Mouse (Mus musculus) forebrain, embryonic 14.5 days (tissue): ENCODE measurements around the gene Ppib. TPM values are rescaled to one million over a fixed set of nuclear protein-coding genes. Genes with fewer than 3 reads are reported as not detected.

Source experiments
- ATAC-seq: fragments of 200-750 bp; cut with Nextera tagmentation; 2 replicates; pipeline ENCODE4 v1.8.0; 2017; ENCODE audit warnings: mild to moderate bottlenecking, moderate library complexity
- DNase-seq: peaks from one replicate; pipeline ENCODE4 v3.0.0-alpha.2; 2015; ENCODE audit warnings: low spot score
- H3K27ac ChIP-seq: fragments of 300-500 bp; sonication (generic); 2 replicates; pipeline ENCODE4 v1.5.1; 2014; ENCODE audit warnings: low read depth, mild to moderate bottlenecking, control low read depth, low read length, moderate library complexity
- H3K27me3 ChIP-seq: fragments of 300-500 bp; sonication (generic); replicated peaks from 2 replicates; pipeline ENCODE4 v1.6.1; 2014; ENCODE audit warnings: low read length, control low read depth, mixed read lengths; ENCODE audit not compliant: control insufficient read depth, insufficient read depth
- H3K36me3 ChIP-seq: fragments of 300-500 bp; sonication (generic); 2 replicates; pipeline ENCODE4 v1.6.1; 2014; ENCODE audit warnings: low read length, control low read depth; ENCODE audit not compliant: control insufficient read depth, insufficient read depth
- H3K4me1 ChIP-seq: fragments of 300-500 bp; sonication (generic); 2 replicates; pipeline ENCODE4 v1.6.1; 2014; ENCODE audit warnings: antibody characterized with exemption, low read length, control low read depth; ENCODE audit not compliant: control insufficient read depth, insufficient read depth
- H3K4me2 ChIP-seq: fragments of 300-500 bp; sonication (generic); 2 replicates; pipeline ENCODE4 v1.6.1; 2014; ENCODE audit warnings: mild to moderate bottlenecking, control low read depth, low read length
- H3K4me3 ChIP-seq: fragments of 300-500 bp; sonication (generic); 2 replicates; pipeline ENCODE4 v1.5.1; 2014; ENCODE audit warnings: low read depth, low read length, control low read depth
- H3K9ac ChIP-seq: fragments of 300-500 bp; sonication (generic); 2 replicates; pipeline ENCODE4 v1.6.1; 2014; ENCODE audit warnings: mild to moderate bottlenecking, low read length, control low read depth, moderate library complexity
- H3K9me3 ChIP-seq: fragments of 300-500 bp; sonication (generic); replicated peaks from 2 replicates; pipeline ENCODE4 v1.6.1; 2016; ENCODE audit warnings: low read length, control low read depth, mixed read lengths; ENCODE audit not compliant: control insufficient read depth
- WGBS: fragments of 180-500 bp; shearing (Covaris S2); extraction: QIAGEN DNeasy Blood & Tissue Kit; methylation state at CpG from one replicate; pipeline ENCODE4 v1.1.7; 2014; 5-methylcytosine and 5-hydroxymethylcytosine counted together
- polyA plus RNA-seq: library from polyadenylated mRNA; unstranded; fragments of >200 nt; fragmentation: Nextera tagmentation; extraction: Ambion mirVana; gene quantifications from 2 replicates; pipeline ENCODE4 v1.2.1, GENCODE M21; 2014

Gene Ppib
- polyA plus RNA-seq, 1 experiment from 2014 or later: 454 TPM

- Histone ChIP-seq H3K9ac (no peak overlapping the region), H3K36me3 (no peaks in the 10 kb centered on the region), H3K4me2 (no peak overlapping the region), H3K27ac (no peak overlapping the region), H3K4me1 (no peaks in the 10 kb centered on the region), H3K27me3 (no peaks in the 10 kb centered on the region), H3K4me3 (no peak overlapping the region), H3K9me3 (no peaks in the 10 kb centered on the region)
- ATAC-seq: no peak
- 67% methylated on average over 4 of the region's 4 CpGs for WGBS
- no peak for DNase-seq
These were observed 8.5 kb upstream of the Ppib start for GRCm38 (mm10) chr9:66051493-66051892.

- no peaks in the 10 kb centered on the region for H3K27me3 ChIP-seq
- H3K4me3 ChIP-seq: no peak overlapping the region
- no peak overlapping the region for H3K27ac ChIP-seq
- DNase-seq: no peak
- H3K9me3 ChIP-seq: no peaks in the 10 kb centered on the region
- 92% methylated on average over 1 of the region's 1 CpGs for WGBS
- ATAC-seq: no peak
- no peaks in the 10 kb centered on the region for H3K36me3 ChIP-seq
- H3K9ac ChIP-seq: no peak overlapping the region
- no peak overlapping the region for H3K4me2 ChIP-seq
- H3K4me1 ChIP-seq: no peaks in the 10 kb centered on the region
These were observed 7.3 kb upstream of the Ppib start for GRCm38 (mm10) chr9:66052731-66053130.

GRCm38 (mm10) chr9:66053620-66054019 is 6.4 kb upstream of the Ppib start:
- no peaks in the 10 kb centered on the region for H3K9me3 ChIP-seq
- H3K27ac ChIP-seq: no peak overlapping the region
- no peak overlapping the region for H3K4me3 ChIP-seq
- H3K4me1 ChIP-seq: no peaks in the 10 kb centered on the region
- H3K36me3 ChIP-seq: no peaks in the 10 kb centered on the region
- H3K9ac ChIP-seq: no peak overlapping the region
- no peak for DNase-seq
- H3K27me3 ChIP-seq: no peaks in the 10 kb centered on the region
- no peak overlapping the region for H3K4me2 ChIP-seq
- WGBS: 29% methylated on average over 1 of the region's 1 CpGs
- ATAC-seq: no peak

- H3K9me3 ChIP-seq: no peaks in the 10 kb centered on the region
- peaks cover 12% of the 10 kb centered on the region for H3K4me1 ChIP-seq
- WGBS: under 1% methylated on average over 20 of the region's 20 CpGs
- peak overlapping the region; percentile 70 for H3K9ac ChIP-seq
- peak overlapping the region; percentile 77 for H3K27ac ChIP-seq
- ATAC-seq (peak; percentile 62), DNase-seq (no peak)
- peak overlapping the region; percentile 80 for H3K4me2 ChIP-seq
- H3K36me3 ChIP-seq: peaks cover 27% of the 10 kb centered on the region
- H3K4me3 ChIP-seq: peak overlapping the region; percentile 79
- H3K27me3 ChIP-seq: no peaks in the 10 kb centered on the region
These were observed 256 bp downstream of the Ppib start for GRCm38 (mm10) chr9:66060308-66060647.

GRCm38 (mm10) chr9:66060986-66061385 is 964 bp downstream of the Ppib start:
- Histone ChIP-seq H3K27ac (peak overlapping the region; percentile 71), H3K4me2 (peak overlapping the region; percentile 80), H3K4me3 (peak overlapping the region; percentile 79), H3K9me3 (no peaks in the 10 kb centered on the region), H3K36me3 (peaks cover 34% of the 10 kb centered on the region), H3K9ac (peak overlapping the region; percentile 70), H3K4me1 (peaks cover 12% of the 10 kb centered on the region), H3K27me3 (no peaks in the 10 kb centered on the region)
- peak; percentile 65 for DNase-seq
- no peak for ATAC-seq
- WGBS: 24% methylated on average over 4 of the region's 4 CpGs

- H3K9me3 ChIP-seq: no peaks in the 10 kb centered on the region
- WGBS: 66% methylated on average over 3 of the region's 3 CpGs
- peak overlapping the region; percentile 79 for H3K4me3 ChIP-seq
These were observed 1.6 kb downstream of the Ppib start for GRCm38 (mm10) chr9:66061656-66062055.

GRCm38 (mm10) chr9:66063446-66063845 is 3.4 kb downstream of the Ppib start:
- DNase-seq (no peak), ATAC-seq (no peak)
- WGBS: 93% methylated on average over 3 of the region's 3 CpGs
- H3K4me3 ChIP-seq: no peak overlapping the region
- no peak overlapping the region for H3K9ac ChIP-seq
- H3K4me1 ChIP-seq: peaks cover 12% of the 10 kb centered on the region
- H3K27ac ChIP-seq: no peak overlapping the region
- no peaks in the 10 kb centered on the region for H3K27me3 ChIP-seq
- no peaks in the 10 kb centered on the region for H3K9me3 ChIP-seq
- H3K36me3 ChIP-seq: peaks cover 45% of the 10 kb centered on the region
- no peak overlapping the region for H3K4me2 ChIP-seq

More at GRCm38 (mm10) chr9:66061656-66062055, 1.6 kb downstream of the Ppib start:
- peak overlapping the region; percentile 71 for H3K27ac ChIP-seq
- H3K4me2 ChIP-seq: peak overlapping the region; percentile 80
- no peak for ATAC-seq
- no peak overlapping the region; the same call in 1 of the 2 replicates for H3K9ac ChIP-seq
- DNase-seq: peak; percentile 41
- no peaks in the 10 kb centered on the region for H3K27me3 ChIP-seq
- peaks cover 41% of the 10 kb centered on the region for H3K36me3 ChIP-seq
- H3K4me1 ChIP-seq: peaks cover 12% of the 10 kb centered on the region

GRCm38 (mm10) chr9:66064316-66064715 is 4.3 kb downstream of the Ppib start:
- H3K36me3 ChIP-seq: peaks cover 45% of the 10 kb centered on the region
- DNase-seq: no peak
- no peak for ATAC-seq

GRCm38 (mm10) chr9:66066791-66067190 is 6.8 kb downstream of the Ppib start:
- Histone ChIP-seq H3K27ac (no peak overlapping the region), H3K4me3 (no peak overlapping the region), H3K4me1 (peaks cover 5% of the 10 kb centered on the region; the same call in 1 of the 2 replicates), H3K27me3 (no peaks in the 10 kb centered on the region; the same call in 1 of the 2 replicates), H3K9me3 (no peaks in the 10 kb centered on the region), H3K9ac (no peak overlapping the region), H3K4me2 (no peak overlapping the region), H3K36me3 (peaks cover 45% of the 10 kb centered on the region)
- ATAC-seq (no peak), DNase-seq (no peak)
- 91% methylated on average over 3 of the region's 3 CpGs for WGBS

More at GRCm38 (mm10) chr9:66064316-66064715, 4.3 kb downstream of the Ppib start:
- H3K4me2 ChIP-seq: no peak overlapping the region
- no peaks in the 10 kb centered on the region for H3K9me3 ChIP-seq
- 92% methylated on average over 11 of the region's 11 CpGs for WGBS
- H3K27me3 ChIP-seq: no peaks in the 10 kb centered on the region; the same call in 1 of the 2 replicates
- H3K4me1 ChIP-seq: peaks cover 16% of the 10 kb centered on the region
- H3K9ac ChIP-seq: no peak overlapping the region
- no peak overlapping the region for H3K27ac ChIP-seq
- H3K4me3 ChIP-seq: no peak overlapping the region
